Mouse (Mus musculus): ENCODE results near the gene Pou2f1. TPM values are rescaled to one million over a fixed set of nuclear protein-coding genes. Genes with fewer than 3 reads are reported as not detected.
A peak's percentile ranks its signal among the peaks of the same experiment; 100 is the strongest.

Pou2f1 gene
- total RNA-seq, 4 experiments from 2014 or later: 17.0 to 23.2 (median 21.1) TPM

DNA sequence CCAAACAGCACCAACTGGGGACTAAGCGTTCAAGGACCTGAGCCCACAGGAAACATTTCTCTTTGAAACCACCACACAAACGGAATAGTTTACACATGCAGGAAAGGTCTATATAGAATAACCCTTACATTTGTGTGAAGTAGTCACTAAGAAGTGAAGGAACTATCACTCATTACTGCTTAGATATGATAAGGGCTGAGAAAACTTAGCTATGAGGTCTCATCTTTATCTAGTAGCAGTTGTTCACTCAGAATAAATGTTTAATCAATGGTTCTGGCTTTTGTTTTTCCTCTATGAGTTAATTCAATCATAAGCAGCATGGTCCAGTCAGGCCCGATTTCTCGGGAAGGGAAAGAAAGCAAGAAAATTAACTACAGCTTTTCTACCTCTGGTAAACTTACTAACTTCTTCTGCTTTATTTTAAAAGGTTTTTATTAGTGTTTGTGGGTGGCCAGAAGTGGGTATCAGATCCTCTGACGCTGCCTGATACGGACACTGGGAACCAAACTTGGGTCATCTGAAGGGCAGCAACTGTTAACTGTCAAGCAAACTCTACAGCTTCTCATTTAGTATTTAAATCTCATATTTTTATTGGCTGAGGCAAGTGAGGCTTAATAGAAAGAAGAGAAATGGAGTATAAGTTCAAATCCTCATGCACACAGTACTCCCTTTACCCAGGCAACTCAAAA lies 40.7 kb downstream of the Pou2f1 start:
- no peak for DNase-seq (ENCODE audit: low spot score in 2 of 2)

DNA sequence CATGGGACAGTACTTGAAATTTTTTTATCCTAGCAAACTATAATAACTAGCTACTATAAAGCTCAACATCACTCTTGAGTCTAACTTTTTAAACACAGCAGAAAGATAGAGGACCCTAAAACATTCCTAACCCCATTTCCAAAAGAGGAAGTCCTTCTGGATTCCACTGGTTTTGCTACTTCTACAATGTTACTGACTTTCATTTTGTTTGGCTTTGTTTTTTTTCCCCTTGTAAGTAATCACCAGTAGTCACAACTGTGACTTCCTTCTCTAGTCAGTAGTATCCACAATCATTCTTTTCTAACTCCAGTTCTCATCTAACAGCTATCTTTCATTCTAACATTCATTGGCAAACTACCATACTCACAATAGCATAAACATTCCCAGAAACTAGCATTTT lies 44.3 kb downstream of the Pou2f1 start:
- DNase-seq (ENCODE audit: low spot score in 2 of 2): no peak

DNA sequence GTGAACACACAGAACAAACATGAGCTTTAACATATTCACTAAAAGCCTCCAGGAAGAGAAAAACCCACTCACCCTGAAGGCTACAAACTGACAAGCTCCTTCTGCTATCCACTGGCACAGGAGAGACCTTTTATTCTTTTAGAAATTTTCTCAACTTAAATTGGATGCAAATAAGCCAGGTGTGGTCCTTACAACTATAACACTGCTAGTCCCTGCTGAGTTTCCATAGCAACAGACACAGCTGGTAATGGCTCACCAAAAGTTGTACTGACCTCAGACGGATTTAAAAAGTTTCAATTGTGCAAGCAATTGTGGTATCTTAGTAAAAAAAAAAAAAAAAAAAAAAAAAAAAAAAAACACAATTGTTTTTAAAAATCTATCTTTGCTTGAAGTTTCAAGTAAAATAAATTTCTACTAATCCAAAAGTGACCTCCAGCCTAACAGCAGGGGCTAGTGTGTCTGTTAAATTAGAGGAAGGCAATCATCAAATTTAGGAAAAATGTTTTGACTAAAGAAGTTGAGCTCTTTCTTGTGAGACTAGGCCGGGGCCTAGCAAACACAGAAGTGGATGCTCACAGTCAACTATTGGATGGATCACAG lies 54.2 kb downstream of the Pou2f1 start:
- no peak for DNase-seq (ENCODE audit: low spot score in 2 of 2)

DNA sequence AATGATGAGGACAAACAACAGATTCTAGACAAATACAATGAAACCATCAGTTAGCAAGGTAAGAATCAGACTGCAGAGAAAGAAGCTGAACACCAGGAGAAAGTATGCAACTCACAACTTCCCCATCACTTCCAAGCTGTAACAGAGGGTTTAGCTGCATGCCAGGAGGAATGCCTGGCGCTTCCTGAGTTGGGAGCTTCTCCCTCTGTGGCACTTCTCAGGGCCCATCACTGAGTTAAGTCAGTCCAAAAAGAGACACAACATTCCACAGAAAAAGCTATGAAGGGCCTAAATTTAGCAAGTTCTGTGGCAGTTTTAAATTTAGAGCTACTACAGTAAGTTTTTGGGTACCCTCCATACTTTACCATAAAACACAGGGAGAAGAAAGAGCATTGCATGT lies 59.2 kb downstream of the Pou2f1 start:
- no peak for DNase-seq (ENCODE audit: low spot score in 2 of 2)

DNA sequence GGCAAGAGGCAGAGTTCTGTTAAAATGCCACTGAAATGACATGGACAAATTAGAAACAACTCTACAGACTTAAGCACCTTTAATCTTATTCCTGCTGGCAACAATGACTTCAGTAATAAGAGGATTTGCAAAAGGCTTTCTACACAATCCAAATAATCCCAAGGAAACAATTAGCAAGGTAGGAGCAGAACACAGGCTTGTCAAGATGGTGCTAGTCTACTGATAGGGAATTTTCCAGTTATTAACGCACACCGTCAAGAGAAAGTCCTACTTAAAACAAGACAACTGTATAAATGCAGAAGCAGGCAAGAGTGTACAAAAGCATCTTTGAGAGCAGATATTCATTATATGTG lies 67.0 kb downstream of the Pou2f1 start:
- DNase-seq (ENCODE audit: low spot score in 2 of 2): no peak

DNA sequence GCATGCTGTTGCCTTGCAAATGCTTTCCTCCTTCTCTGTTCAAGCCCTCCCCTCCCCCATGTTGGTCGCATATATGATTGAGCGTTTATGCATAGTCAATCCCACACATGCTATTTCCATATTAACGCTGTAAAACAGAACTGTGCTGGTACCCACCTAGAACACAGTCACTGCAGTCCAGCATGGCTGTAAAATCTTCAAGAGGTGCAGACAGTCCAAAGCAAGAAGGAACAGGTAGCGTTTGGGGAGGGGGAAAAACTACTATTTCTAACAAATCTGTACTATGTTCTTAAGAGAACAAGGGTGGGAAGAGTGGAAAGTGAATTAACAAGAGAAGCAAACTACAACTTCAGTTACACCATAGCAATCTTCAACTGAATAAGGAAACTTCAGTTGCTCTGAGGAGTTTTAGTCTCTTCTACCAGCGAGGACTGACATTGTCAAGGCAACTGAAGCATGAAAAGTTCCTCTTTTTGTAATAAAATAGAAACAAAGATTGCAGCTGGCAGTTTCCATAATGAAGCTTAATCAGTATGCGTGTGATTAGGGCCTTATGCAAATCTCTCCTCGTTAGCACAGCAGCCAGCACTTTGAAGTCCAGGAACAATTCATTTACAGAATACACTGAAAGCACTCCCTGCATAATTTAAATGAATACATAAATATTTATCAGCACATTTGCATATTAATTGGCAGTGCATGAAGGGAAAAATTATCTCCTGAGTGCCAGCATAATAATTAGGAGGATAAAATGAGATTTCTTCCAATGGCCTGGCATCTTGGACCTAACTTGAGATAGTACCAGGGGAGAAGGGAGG lies 67.6 kb downstream of the Pou2f1 start:
- DNase-seq (ENCODE audit: low spot score in 2 of 2): peak; percentile 34 to 70

DNA sequence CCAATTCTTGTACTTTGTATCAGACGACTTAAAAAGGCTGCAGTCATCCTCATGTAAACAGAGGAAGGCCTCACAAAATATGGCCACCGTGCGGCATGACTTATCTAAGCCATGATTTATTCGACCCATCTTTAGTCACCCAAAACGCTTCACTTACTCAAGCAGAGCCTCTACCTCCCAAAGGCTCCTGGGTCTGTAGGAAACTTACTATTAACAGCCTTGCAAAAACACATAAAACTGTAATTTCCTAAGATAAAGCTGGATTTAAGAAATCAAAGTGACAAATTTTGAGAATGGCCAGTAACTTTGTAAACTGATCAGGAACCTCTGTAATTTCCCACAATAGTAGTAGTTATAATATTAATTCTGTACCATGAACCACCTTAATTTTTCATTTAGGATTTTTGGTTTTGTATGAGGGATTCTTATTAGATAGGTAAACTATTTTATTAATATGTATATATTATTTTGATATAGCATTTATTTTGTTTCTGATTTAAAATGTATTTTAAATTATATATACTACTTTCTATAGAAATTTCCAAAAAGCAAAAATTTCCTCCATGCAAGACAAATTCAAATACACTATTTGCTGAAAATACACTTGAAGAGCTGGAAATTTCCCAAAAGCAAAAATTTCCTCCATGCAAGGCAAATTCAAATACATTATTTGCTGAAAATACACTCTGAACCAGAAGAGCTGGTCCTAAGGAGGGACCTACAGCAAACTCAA lies 68.4 kb downstream of the Pou2f1 start:
- DNase-seq (ENCODE audit: low spot score in 2 of 2): no peak

DNA sequence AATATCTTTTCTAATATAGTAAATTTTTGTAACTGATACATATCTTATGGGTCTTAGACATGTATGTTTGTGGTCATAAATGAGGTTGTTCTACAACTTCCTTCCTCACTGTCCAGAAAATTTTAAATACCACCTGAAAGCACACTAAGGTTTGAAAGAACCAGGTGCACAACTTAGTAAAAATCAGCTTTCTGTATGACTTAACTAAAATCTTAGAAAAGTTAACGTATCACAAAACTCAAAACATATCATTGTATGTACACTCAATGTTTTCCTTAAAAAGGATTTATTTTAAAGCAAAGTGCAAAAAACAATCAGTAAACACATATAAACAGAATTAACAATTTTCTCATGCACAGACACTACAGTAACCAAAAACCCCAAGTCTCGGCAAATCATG lies 69.6 kb downstream of the Pou2f1 start:
- no peak for DNase-seq (ENCODE audit: low spot score in 2 of 2)

DNA sequence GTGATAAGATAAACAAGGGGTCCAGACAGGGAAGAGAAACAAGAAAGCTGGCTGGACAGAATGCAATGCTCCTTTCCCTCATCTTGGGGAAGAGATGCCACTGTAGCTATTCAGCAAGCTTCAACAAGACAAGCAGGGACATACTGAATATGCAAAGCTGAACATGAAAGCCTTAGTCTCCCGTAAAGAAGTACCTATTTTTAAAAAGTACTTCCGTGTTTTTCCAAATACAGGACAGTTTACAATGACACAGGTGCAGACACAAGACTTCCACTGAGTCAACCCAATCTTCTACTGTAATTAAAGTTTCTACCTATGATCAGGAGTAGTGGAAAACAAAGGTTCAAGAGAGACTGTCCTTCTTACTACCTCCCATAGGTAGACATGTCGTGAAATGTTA lies 72.0 kb downstream of the Pou2f1 start:
- DNase-seq (ENCODE audit: low spot score in 2 of 2): no peak

DNA sequence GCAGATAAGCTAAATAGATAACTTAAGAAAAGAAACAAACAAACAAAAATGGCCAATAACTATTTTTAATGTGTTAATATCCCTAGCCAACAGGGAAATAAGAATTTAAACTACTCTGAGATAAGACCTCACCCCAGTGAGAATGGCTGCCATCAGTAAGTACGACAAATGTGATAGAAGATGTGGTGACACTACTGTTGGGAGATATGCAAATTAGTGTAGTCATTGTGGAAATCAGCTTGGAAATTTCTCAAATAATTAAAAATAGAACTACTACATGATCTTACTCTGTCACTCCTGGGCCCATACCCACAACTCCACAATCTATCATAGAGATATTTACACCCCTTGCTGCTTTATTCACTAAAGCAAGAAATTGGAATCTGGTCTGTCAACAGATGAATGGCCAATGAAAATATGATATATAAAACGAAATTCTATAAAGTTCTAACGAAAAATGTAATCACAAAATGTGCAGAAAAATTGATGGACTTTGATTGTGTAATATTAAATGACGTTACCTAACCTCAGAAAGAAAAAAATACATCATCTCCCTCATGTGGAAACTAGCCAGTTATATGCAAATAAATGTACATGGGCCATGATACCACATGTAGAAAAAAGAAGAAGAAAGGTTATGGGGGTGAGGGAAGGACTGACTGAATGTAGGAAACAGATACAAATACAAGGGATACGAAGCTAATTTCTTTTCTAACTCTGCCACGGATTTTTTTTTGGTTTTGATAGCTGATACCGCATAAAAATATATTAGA lies 74.8 kb downstream of the Pou2f1 start:
- no peak for DNase-seq (ENCODE audit: low spot score in 2 of 2)

DNA sequence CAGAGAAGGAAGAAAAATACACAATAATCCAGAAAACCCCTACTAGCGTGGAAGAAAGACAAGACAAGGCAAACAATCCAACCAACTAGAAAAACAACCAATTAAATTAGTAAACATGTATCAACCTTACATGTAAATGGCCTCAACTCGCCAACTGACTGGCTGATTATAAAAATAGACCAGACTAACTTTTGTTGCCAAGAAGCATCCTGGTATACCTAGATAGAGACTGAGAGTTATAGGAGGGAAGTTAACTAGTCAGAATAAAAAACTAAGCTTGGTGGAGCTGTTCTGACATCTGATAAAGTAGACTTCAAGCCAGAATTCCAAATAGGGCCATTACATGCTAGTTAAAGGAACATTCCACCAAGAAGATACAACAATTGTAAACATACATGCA lies 77.3 kb downstream of the Pou2f1 start:
- no peak for DNase-seq (ENCODE audit: low spot score in 2 of 2)

DNA sequence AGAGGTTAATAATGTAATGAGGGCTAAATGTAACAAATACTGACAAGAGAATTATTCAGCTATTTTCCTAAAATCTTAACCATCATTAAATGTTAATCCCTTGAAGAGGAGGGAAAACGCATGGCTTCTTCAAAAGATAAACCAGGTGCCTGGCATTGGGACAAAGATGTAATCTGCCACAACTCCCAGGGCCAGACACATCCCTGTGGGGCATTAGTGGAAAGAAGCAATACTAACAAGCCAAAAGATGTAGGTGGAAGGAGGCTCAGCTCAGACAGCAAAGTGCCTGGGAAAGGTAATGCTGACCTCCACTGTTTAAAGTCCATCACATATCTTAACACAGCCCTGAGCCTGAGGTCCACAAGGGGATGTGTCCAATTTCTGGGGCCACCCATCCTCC lies 80.0 kb downstream of the Pou2f1 start:
- no peak for DNase-seq (ENCODE audit: low spot score in 2 of 2)

DNA sequence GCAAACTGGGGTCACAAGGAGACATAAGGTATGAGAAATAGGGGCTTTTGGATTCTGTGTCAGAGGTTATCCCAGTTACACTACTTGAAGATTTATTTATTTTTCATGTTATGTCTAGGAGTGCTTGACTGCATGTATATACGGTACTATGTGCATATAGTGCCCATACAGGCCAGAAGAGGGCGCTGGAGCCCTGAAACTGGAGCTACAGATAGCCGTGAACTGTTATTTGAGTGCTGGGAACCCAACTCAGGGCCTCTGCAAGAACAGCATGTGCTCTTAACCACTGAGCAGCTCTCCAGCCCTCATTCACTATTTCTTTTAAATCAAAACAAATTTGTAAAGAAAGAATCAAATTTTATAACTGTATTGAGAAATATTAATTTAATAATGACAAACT lies 81.5 kb downstream of the Pou2f1 start:
- DNase-seq (ENCODE audit: low spot score in 2 of 2): no peak

DNA sequence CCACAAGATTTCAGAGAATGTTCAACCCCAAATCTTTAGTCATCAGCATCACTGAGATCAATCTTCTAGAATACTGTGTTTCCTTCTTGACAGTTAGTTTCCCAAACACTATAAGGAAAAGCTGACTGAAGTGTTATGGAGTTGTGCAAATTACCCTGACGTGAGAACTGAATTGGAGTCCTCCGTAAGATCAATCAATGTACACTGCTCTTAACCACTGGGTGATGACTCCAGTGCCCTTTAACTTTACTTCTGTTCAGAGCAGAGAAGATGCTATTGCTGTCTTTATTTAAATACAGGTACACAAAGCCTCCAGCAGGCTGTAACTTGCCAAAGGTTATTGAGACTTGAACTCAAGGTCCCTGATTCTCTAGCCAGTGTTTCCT lies 88.1 kb downstream of the Pou2f1 start:
- DNase-seq (ENCODE audit: low spot score in 2 of 2): no peak

DNA sequence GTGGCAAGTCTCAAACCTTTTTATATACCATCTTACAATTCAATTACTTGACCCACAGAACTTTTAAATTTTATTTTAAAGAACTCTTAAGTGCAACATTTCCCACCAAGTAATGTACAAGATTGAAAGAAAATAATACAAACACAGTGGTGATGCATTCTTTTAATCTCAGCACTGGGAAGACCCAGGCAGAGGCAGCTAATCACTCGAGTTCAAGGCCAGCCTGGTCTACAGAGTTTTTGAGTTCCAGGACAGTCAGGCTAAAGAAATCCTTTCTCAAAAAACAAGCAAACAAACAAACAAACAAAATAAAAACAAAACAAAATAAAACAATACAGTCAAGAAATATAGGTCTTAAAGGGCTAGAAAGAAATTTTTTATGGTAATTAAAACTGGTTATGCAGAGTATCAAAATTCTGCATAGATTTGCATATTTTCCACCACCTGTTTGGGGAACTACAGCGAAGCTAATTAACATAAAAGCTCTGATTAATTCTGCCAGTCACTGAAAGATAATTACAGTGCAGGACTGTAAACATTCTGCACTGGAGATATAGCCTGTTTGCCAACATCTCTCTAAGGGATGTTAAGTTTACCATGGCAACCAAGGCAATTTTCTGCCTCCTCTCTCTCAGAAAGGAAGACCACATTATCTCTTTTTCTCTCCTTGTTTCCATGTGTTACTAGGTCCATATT lies 88.6 kb downstream of the Pou2f1 start:
- DNase-seq (ENCODE audit: low spot score in 2 of 2): no peak

DNA sequence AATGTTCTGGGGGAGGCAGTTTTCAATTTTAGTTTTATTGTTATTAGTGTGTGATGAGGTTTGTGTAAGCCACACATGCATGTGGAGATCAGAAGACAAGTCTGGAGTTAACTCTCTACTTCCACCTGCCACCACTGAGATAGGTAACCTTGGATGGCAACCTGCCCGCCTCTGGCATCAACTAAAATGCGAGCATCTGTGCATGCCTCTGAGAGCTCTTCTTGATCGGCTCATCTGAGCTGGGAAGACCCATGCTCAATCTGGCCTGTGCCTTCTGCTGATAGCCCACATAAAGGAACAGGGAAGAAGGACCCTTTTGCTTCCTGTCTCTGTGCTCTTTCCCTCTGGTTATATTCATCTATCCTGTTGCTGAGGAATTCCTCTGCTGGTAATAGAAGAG lies 93.0 kb downstream of the Pou2f1 start:
- DNase-seq (ENCODE audit: low spot score in 2 of 2): no peak

DNA sequence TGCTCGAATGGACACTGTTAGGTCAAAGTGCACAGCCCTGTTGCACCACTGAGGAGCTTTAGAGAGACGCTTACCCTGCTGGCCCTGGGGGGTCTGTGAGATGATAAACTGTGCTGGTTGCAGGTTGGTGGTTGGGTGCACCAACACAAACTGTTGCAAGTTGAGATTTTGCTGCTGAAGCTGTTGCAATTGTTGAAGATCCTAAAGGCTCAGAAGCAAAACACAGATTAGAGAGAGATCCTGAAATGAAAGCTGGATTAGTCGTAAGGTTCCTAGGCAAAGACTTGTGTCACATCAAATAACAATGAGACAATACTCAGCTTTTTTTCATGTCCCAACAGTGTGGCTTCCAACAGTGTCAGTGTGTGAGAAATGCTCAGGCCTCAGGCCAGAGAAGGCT lies 93.7 kb downstream of the Pou2f1 start:
- DNase-seq (ENCODE audit: low spot score in 2 of 2): no peak

DNA sequence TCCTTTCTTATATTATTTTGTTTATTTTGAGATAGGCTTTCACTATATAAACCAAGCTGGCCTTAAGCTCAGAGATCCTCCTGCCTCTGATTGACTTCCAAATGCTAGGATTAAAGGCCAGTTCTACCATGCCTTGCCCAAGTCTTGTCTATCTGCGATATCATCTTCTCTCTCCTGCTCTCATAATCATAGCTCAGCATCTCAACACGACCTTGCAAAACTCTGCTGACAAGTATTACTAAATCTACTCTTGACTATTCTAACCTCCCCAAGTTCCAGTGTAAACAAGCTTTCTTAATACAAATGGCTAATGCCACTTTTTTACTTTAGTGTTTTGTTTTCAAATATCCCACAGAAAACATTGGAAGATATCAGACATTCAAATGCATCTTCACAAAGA lies 94.3 kb downstream of the Pou2f1 start:
- DNase-seq (ENCODE audit: low spot score in 2 of 2): no peak

DNA sequence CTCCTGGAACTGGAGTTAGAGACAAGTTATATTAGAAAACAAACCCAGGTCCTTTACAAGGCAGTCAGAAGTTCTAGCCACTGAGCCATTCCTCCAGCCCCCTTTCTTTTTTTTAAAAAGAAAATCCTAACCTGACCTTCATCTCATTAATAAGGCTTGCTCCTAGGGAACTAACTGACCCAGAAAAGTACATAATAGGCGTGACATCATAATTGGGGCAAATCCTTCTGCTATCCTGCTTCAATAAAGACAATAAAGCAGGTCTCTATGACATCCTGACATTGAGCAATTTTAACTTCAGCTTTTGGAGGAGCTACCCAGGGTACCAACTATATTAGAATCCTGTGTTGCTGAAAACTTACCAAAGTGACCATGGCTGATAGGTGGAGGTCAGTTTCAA lies 98.9 kb downstream of the Pou2f1 start:
- DNase-seq (ENCODE audit: low spot score in 2 of 2): no peak

DNA sequence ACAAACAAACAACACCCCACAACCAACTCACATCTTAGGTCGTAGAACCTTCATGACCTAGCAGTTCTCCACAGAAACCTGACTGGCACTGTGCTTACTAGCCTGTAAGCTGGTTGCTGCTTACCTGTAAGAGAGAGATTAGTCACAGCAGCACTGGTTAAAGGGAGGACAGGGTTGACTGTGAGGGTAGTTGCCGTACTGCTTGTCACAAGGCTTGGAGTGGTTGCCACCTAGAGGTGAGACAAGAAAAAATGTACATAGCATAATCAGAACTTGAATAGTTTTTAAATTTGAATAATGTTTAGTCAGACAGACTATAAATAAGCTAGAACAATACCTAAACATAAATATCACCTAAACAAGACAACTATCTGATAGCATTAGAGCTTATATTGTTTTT lies 110.8 kb downstream of the Pou2f1 start:
- no peak for DNase-seq (ENCODE audit: low spot score in 2 of 2)
